Mouse (Mus musculus): Measurements from ENCODE around the gene Tdrd3.

The Tdrd3 gene

DNA sequence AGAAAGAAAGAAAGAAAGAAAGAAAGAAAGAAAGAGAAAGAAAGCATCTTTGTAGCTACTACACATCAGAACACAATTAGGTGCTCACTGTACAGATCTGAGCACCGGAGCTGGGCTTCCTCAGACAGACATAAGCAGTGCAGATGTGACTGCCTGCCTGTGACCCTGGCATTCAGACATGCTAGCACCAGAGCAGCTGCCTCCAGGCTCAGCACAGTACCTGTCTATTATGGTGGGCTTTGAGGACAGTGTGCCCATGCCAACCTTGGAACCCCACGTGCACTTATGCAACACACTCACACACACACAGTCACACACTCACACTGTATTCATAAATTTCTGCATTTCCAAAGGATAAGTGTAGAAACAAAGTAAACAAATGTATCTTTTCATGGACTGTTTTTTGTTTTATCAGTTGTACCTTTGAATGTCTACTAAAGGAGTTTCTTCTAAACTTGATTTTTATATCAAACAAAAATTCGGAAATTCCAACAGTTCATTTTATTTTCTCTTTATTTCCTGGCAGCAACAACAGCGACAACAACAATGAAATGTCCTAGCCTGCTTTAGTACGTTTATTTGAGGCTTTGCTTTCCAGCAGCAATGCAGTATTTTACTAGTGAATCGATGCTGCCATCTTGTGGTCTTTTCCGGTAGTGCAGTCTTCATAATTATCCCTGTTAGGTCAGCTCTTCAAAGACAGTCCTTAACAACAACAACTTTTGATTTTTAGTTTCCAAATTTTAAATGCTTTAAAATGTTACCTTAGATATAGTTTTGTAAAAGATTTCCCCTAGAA lies 35.4 kb downstream of the Tdrd3 start:
- peak; percentile 92 for DNase-seq (ENCODE audit: low spot score)

DNA sequence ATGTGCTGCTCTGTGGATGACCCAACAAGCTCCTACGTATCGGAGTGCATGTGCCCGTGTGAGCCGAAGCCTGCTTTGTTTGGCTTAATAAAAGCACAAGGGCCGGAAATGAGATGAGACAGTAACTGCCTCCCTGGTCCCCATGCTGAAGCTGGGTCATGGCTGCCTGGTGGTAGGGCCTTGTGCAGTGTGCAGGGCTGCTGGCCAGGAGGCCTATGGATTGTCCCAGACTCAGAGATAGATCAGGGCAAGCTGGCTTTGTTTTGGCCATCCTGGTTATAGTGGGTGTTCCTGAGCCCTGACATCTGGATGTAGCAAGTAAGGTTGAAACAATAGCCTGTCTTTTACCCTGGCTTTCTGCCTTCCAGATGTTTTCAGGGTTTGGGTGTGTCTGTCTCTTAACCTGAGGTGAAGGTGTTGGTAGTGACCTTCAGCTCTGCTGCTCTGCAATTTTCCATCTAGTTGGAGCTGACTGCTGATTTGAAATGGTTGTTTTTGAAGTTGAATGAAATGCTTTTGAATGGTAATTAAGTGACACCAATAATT lies 39.3 kb downstream of the Tdrd3 start:
- no peak for DNase-seq (ENCODE audit: low spot score)

DNA sequence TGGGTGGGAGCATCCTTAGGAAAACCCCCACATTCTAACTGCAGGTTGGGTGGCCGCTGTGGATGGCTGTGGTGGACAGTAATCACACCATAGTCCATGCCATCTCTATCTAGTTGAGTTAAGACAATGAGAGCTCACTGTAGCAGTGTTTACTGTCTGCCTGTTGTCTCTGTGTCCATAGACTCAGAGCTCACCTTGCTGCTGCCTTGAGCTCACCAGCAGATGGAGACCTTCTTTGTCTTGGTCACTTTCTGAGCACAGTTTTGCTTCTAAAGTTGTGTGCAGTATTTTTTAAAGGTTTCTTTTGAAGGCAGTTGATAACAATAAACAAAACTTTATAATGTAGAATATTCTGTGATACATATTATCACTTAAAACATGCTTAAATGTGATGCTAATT lies 43.3 kb downstream of the Tdrd3 start:
- DNase-seq (ENCODE audit: low spot score): no peak

DNA sequence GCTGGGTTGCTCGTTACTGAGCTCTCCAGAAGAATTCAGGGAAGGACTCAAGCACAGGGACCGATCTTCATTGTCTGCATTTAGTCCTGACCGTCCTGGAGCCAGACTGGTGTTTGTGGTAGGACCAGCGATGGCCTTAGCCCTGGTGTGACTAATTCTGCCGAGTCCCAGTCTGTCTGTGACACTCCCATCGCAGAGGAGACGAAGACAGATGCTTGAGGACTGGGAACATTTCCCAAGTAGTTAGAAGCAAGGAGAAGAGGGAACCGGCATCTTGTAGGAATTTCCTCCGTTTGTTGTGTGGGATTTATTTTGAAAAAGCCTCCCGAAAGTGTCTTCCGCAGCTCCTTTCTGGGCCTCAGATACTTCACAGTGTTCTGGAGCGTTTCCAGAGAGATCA lies 45.1 kb downstream of the Tdrd3 start:
- DNase-seq (ENCODE audit: low spot score): no peak

DNA sequence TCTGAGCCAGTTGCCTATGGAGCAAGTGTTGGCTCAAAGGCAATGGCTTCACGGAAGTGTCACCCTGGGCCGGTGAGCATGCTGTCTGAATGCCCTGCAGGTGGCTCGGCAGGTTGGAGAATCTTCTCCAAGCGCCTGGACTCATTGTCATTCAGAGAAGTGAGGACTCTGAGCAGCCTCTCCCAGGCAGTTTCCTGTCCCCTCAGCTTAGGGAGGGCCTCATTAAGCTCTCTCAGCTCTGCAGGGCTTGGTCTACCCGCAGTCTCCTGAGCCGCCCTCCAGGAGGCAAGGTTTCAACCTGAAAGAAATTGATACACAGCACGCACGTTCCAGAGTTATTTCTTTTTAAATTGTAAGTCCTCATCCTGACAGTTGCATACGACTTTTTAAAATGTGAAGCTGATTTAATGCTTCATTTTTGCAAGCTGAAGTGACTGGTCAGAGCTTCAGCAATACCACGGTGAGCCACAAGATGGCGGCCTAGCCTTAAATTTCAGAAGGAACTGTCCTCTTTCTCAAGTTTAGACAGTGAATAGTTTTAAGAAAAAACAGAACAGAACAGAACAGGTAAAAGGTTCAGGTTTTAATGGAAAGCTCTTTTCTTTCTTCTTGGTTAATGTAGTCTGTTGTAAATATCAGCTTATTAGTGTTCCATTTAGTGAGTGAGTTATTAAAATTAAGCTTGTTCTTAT lies 47.7 kb downstream of the Tdrd3 start:
- peak; percentile 83 for DNase-seq (ENCODE audit: low spot score)

DNA sequence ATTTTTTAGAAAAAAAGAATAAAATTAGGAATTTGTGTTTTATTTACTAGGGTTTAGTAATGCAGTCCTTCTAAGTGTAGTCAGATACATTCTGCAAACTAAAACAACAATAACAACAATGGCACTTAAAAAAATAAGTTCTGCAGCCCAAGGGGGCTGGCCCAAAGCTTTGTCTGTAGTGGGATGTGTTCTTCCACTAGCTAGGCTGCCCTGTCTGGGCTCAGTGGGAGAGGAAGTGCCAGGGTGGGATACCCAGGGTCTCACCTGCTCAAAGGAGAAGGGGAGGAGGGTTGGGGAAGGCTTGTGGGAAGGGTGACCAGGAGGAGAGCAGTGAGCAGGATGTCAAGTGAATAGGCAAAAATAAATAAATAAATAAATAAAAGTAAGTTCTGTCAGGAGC lies 48.2 kb downstream of the Tdrd3 start:
- no peak for DNase-seq (ENCODE audit: low spot score)

DNA sequence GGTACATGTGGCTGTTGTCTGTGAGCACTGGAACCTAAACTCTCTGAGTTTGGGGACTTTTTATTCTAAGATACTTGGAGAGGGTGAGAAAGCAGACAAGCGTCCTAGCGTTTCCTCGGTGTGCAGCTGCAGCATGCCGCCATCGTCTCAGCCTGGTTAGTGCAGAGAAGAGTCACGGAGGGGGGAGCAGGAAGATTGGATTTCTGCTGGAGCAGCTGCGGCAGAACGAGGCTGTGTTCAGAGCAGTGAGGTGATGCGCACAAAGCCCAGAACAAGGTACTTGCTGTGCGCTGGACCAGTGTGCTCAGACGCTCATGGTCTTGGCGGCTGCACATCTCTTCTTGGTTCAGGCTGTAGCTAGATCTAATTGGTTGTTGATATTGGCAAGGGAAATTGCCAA lies 51.1 kb downstream of the Tdrd3 start:
- DNase-seq (ENCODE audit: low spot score): no peak

DNA sequence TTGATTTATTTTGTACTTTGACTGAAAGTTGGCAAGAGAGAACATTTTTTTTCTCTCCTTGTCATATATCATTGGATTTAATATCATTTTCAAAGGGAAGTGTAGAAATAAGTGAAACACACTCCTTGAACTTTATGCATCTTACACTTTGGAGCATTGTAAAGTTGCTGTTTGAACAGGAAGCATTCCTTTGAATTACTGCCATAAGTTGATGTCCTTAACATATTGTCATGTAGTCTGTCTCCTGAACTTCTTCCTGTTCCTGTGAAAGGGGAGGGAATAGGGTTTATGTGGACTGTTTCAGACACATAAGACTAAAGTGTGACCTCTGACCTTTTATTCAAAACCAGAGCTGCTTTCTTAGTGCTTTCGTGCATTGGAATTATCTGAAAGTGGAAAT lies 55.1 kb downstream of the Tdrd3 start:
- no peak for DNase-seq (ENCODE audit: low spot score)

DNA sequence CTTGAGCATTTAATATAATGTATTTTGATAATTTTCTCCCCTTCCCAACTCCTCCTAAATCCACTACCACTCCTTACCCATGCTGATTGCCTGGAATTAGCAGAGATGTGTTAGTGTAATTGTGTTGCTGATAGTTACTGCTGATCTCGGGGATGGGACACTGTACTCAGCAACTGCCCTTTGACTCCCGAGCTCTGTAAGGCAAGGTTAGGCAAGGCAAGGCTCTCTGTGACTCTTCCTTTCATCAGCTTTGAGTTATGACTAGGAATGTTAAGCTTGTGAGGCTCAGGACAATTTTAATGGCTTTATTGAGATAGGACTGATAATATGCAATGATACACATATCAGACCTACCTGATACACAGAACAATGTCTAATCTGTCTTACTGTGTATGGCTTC lies 56.3 kb downstream of the Tdrd3 start:
- no peak for DNase-seq (ENCODE audit: low spot score)

DNA sequence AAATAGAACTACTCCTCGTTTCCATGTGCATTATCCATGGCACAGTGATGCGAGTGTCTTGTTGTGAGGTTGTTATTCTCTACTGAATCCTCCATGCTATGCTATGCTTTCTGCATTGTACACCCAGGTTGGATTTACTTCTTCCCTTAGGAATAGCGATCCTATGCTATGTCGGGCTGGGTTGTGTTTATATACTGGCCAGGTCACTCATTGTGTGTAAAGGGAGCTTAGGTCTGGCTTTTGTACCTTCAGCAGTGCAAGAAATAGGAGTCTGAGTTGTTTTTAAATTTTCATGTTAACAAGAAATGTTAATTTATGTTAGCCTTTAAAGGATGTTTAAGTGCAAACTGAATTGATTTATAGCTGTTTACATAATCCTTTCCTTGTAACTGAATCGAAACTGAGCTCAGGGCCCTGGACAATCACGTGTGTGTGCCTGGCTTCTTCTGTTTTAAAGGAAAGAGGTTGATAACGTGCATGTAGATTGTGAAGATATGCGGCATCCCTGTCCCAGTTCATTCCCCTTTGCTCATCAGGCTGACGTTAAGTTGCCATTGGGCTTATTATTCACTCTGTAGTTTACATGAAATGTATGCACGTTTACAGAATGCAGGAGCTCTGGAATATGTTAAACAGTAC lies 59.4 kb downstream of the Tdrd3 start:
- no peak for DNase-seq (ENCODE audit: low spot score)

DNA sequence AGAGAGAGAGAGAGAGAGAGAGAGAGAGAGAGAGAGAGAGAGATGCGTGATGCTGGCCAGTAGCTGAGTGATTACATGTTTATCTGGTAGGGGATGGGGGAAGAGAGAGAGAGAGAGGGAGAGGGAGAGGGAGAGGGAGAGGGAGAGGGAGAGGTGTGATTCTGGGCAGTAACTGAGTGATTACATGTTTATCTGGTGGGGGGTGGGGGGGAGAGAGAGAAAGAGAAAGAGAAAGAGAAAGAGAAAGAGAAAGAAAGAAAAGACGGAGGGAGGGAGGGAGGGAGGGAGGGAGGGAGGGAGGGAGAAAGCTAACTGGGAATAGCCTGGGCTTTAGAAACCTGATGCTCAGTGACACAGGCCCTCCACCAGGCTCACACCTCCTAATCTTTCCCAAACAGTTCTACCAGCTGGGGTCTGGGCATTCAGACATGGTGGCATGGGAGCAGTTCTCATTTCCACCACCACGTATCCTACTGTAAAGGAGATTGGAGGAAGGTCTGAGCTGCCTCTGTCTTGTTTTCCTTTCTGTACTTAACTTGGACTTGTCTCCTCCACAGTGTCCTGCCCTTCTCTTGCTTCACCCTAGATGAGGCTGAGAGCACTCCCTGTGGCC lies 62.0 kb downstream of the Tdrd3 start:
- no peak for DNase-seq (ENCODE audit: low spot score)

DNA sequence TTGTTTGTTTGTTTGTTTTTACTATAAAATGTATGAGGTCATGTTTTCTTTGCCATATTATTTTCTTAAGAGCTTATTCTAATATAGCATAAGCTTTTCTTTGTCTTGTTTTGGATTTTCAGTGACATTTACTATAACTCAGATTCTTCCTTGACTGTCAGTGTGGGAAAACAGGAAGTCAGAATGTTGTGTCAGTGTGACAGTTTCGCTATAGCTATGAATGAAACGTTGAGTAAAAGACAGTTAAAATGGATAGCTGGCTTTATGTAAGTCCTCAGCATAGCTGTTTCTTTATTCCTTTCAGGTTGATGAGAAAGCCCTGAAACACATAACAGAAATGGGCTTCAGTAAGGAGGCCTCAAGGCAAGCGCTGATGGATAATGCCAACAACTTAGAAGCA lies 69.4 kb downstream of the Tdrd3 start:
- DNase-seq (ENCODE audit: low spot score): no peak

DNA sequence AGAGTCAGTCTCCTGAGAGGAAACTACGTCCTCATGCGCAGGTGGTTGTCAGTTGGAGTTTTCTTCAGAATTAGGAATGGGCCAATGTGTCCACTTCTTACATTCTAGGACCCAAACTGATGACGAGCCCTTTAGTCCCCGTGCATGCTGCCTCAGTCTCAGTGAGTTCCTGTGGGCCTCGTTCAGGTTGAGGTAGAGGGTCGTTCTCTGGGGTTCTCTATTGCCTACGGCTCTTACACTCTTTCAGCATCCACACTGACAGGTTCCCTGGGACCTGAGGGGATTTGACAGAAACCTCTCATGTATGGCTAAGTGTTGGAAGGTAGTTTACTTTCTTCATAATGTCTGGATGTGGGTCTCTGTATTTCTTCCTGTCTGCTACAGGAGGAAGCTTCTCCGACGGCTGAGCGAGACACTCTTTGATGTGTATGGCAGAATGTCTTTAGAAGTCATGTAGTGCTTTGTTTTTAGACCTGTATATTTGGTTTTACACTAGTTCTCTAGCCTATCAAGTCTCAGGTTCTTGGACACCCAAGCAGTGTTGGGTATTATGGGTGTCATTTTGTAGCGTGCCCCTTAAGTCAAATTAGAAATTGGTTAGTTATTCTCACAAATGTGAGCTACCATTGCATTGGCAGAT lies 81.6 kb downstream of the Tdrd3 start:
- no peak for DNase-seq (ENCODE audit: low spot score)

DNA sequence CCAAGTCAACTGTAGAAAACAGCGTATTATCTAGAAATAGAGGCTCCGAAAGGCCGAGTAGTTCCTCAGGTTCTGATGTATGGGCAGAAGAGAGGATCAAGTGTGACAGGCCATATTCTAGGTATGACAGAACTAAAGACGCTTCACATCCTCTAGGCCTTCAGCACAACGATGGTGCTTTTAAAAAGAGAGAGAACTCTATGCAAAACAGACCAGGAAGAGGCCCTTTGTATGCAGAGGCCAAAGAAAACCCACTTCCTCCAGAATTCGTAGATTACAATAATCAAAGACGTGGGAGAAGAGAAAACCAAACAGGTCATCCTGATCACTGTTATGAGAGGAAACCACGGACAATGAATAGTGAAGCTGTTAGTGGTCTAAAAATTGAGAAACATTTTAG lies 89.5 kb downstream of the Tdrd3 start:
- no peak for DNase-seq (ENCODE audit: low spot score)

DNA sequence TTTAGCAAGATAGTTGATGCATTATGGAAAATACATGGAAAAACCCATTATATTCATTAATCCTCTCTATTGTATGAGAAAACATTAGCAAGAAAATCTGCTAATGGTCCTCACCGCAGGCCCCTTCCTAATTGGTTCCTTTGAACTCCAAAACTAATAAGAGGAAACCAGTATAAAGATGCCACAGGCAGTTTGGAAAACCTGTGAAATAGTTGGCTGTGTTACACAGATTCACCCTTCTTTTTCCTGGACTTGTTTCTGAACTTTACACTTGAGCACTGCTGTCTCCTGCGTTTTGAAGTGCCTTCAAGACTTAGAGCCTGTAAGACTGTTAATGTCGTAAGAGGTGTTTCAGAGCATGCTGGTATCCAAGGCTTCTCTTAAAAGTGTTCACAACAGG lies 98.8 kb downstream of the Tdrd3 start:
- DNase-seq (ENCODE audit: low spot score): no peak

DNA sequence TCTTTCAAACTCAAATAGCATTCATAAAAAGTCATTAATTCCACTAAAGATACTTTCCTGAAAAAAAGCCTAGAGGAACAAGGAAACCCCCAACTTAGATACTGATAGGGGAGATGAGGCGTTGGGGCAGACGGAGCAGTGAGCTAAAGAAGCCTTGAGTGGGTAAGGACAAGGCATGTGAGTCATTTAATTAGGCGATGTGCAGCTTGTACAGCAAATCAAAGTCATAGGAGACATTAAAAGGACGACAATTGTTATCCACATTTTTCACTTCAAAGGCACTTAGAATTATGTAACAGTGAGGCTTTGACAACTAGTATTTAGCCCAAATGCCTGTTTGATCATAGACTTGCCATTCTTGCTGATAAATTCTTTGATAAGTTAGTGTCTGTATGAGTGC lies 100.9 kb downstream of the Tdrd3 start:
- DNase-seq (ENCODE audit: low spot score): no peak

DNA sequence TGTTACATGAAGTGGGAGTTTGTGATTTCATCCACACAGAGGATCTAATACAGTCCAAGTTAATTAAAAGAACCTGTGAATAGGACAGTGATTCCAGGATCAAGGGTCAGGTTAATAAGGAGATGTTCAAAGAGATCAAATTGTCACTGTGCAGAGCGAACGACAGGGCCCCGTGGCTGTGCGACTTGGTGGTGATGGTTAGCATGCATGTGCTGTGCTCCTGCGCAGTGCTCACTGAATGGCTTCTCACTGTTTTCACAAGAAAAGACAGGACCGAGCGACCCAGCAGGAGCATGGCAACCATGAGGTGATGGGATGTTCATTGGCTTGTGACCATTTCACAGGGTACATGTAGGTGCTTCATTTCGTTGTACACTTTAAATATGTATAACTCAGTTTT lies 115.4 kb downstream of the Tdrd3 start:
- DNase-seq (ENCODE audit: low spot score): no peak

DNA sequence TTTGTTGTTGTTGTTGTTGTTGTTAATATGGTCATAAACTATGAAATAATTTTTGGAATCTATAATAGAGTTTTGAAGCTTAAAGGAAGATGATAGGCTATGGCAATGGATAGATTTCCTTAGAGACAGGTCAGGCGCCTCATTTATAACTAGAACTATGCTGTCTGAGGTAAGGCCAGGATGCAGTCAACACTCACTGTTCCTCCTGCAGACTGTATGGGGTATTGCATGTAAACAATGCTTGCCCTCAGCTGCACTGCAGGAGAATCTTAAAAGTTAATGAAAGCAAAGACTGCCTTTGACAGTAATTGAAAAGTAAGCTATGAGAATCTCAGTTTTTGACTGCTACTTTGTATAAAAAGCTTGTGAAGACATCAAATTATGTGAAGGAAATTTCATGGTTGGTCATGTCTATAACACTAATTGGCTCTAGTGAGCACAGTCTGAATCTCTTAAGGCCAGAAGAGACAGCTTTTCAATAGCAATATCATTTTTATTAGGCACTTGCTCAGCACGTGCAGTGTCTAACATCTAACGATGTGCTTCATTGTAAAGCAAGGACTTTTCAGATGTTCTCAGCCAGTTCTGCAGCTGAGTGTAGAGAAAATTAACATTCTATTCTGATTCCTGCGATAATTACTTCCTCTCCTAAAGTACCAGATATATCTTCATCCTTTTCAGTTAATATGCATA lies 120.8 kb downstream of the Tdrd3 start:
- no peak for DNase-seq (ENCODE audit: low spot score)

DNA sequence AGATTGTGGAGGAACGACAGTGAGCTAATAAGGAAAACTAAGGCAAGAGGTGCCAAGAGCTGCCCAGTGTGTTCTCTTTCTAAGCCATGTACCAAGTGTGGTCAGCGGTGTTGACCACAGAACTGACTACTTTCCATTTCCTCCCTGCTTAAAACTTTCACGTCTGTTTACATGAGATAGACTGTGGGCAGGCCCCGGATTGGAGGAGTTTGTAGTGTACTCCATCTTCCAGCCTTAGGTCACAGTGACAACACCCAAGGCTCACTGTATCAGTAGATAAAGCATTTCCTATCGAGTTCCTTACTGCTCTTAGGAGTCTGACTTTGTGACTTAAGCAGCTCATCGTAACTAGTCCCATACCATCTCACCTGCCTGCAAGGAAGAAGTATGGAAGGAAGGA lies 133.5 kb downstream of the Tdrd3 start:
- DNase-seq (ENCODE audit: low spot score): no peak

DNA sequence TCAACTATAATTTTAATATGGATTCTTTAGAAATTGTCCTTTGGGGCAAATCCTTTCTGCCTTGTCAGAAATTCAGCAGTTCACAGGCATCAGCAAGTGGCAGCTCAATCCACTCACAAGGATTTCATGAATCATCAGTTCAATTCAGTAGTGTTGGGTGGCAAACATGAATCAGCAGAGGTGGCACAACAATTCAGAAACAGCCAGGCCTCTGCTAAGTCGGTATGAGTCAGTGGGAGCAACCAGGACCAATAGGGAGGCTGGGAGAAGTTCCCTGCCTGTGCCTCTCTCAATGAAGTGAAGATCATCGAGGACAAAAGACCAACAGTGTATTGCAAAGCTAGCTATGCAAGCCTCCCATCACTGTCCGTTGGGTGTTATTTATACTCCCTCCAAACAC lies 135.8 kb downstream of the Tdrd3 start:
- no peak for DNase-seq (ENCODE audit: low spot score)

DNA sequence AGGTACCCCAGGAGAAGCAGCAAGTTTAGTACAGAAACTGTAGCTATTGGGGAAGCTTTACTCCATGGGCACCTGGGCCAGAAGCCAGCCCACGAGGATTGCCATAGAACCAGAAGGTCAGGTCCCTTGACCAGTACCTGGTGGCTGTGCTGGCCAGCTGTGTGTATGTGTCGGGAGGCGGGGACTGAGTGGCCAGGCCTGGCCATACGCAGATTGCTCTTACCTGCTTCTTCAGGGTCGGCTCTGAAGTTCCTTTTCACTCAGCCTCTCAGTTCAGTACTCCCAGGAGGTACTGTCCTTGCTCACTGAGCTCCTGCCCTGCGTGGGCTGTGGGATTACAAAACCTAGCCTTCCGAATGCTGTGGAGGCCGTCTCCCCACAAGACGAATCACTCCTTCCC lies 147.4 kb downstream of the Tdrd3 start:
- DNase-seq (ENCODE audit: low spot score): no peak

DNA sequence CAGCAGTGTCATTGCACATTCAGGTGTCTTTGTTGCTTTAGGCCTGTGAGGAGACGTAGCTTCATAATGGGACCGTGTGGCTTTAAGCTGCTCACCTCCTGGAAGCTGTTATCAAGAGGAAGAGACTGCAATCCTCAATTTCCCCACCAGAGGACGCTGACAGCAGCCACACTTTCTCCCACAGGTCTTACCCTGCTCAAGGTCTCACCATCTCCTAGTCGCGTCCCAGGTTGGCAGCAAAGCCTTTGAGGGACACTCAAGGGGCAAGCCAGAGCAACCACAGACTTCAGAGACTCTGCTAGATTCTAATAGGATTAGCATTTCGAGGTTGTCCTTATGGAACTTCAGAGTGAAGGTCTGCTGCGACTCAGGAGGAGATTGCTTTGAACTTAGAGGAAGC lies 149.8 kb downstream of the Tdrd3 start:
- peak; percentile 68 for DNase-seq (ENCODE audit: low spot score)

Measured in embryo, embryonic 10.5 days (tissue).